Comparison of ENCODE assay signal across 13 mouse cellular contexts in genomic region chr3:116159376-116159775, GRCm38 (mm10).
"Had no signal": no experiment of that assay in that cellular context is flagged by ENCODE, and none has a peak within 500 bp of the region (broad histone marks: within the 10 kb centered on the region; RNA-seq: fewer than 3 reads in every experiment).

No protein-coding gene starts in this region.

- H3K27ac ChIP-seq: kidney, postnatal 0 days; left cerebral cortex, adult 2 months; liver, embryonic 12.5 days; liver, embryonic 15.5 days; macrophage had no signal

- H3K9ac ChIP-seq: liver, embryonic 12.5 days; liver, embryonic 15.5 days had no signal

- H3K9me3 ChIP-seq: liver, embryonic 12.5 days; liver, embryonic 15.5 days; megakaryocyte, embryonic 14.5 days had no signal

- ATAC-seq: liver, embryonic 12.5 days had no signal

- H3K4me1 ChIP-seq: liver, embryonic 12.5 days; liver, embryonic 15.5 days; megakaryocyte, embryonic 14.5 days had no signal

- H3K4me3 ChIP-seq: left cerebral cortex, adult 2 months; liver, embryonic 12.5 days; liver, embryonic 15.5 days; megakaryocyte, embryonic 14.5 days had no signal

- H3K27me3 ChIP-seq: liver, embryonic 12.5 days; liver, embryonic 15.5 days; megakaryocyte, embryonic 14.5 days had no signal

- H3K36me3 ChIP-seq: liver, embryonic 12.5 days; liver, embryonic 15.5 days had no signal

- DNase-seq: kidney, adult 2 months; kidney, postnatal 25 days; lung, adult 2 months; lung, postnatal 14 days; midbrain, embryonic 14.5 days; thymus, adult 18-20 months; thymus, postnatal 36 days had no signal
